In the genomic region with DNA sequence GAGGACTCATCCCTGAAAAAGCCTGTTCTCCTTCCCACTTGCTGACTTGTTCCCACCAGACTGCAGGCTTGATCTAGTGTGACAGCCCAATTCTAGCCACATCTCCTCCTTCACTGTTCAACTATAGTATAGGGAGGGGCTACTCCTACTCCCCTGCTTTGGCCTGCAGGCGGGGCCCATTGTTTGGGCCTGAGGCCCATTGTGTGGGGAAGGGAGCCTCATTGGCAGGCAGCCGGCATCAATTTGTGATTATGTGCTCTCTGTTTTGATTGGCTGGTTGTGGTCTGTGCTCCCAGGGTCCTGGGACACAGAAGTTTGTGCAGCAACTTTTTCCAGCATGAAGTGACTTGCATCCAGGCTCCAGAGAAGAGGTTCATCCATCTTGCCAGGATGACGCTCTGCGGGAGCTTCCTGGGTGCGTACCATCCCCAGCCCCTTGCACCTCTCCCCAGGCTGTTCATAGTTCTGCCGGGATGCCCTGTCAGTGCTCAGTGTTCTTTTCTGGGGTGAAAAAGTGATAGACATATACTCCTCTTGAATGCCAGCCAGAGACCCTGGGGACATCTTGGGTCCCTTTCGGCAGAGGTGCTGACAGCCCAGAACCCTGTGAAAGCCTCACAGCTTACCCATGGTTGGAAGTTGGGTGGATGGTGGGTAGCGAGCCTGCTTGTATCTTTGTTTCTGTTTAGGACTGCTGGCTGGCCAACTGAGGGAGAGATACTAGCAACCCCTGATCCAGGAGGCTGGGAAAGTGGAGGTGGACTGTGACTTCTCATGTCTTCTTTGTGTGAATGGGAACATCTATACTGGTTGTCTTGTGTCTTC, we compare ENCODE assay signal across 12 mouse cellular contexts. TPM values are rescaled to one million over a fixed set of nuclear protein-coding genes. Genes with fewer than 3 reads are reported as not detected.
DNase-seq lines count a peak whose midpoint lies in the region; ATAC-seq and TF ChIP-seq lines count a peak whose summit lies in the region.
"Had no signal": no experiment of that assay in that cellular context is flagged by ENCODE, and none has a peak within 500 bp of the region (broad histone marks: within the 10 kb centered on the region; RNA-seq: fewer than 3 reads in every experiment).

Gene Myt1, plus strand, starts transcription at position 327 of the 825 bp plus-strand sequence.

- ATAC-seq in hindbrain, embryonic 16.5 days = peak; percentile 44
- no peak for ATAC-seq in midbrain, postnatal 0 days (ENCODE audit: low FRiP score)
- ATAC-seq in megakaryocyte progenitor cell, adult 5-6 weeks (replicated peaks; ENCODE audit: poor library complexity) = no peak

- 15% methylated on average over 8 of the region's 8 CpGs for WGBS in hindbrain, embryonic 16.5 days
- WGBS in midbrain, postnatal 0 days = 18% methylated on average over 8 of the region's 8 CpGs

- H3K4me1 ChIP-seq in hindbrain, embryonic 16.5 days (ENCODE audit: control insufficient read depth, insufficient read depth, low read depth, low read length) = peaks cover 29% of the 10 kb centered on the region
- H3K4me1 ChIP-seq in midbrain, postnatal 0 days (ENCODE audit: insufficient read depth, low read length) = peaks cover 11% of the 10 kb centered on the region; the same call in 1 of the 2 replicates
- H3K4me1 ChIP-seq: heart, embryonic 12.5 days had no signal

- peak within 1 kb of the TSS; percentile 17; the same call in 1 of the 2 replicates for H3K9ac ChIP-seq in hindbrain, embryonic 16.5 days (ENCODE audit: low read depth, low read length)
- H3K9ac ChIP-seq in midbrain, postnatal 0 days (replicated peaks; ENCODE audit: low read length, poor library complexity, severe bottlenecking) = no peak within 1 kb of the TSS
- H3K9ac ChIP-seq: heart, embryonic 12.5 days; limb, embryonic 13.5 days had no signal

- H3K27me3 ChIP-seq in hindbrain, embryonic 16.5 days (replicated peaks; ENCODE audit: control insufficient read depth, insufficient read depth, low read length) = no peaks in the 10 kb centered on the region
- no peaks in the 10 kb centered on the region for H3K27me3 ChIP-seq in midbrain, postnatal 0 days (ENCODE audit: insufficient read depth, low read length)

- DNase-seq in cerebellum, postnatal 10 days = peak; percentile 54 to 61
- DNase-seq in cerebellum, adult 11-12 months = no peak
- DNase-seq in embryo, embryonic 9.5 days (ENCODE audit: extremely low spot score) = peak; percentile 45
- DNase-seq in midbrain, postnatal 0 days (ENCODE audit: low spot score) = peak; percentile 42
- no peak for DNase-seq in kidney, adult 18-20 months
- no peak for DNase-seq in cerebellum, adult 11 months

- TF ChIP-seq CTCF in midbrain, postnatal 0 days (IDR thresholded peaks at IDR 0.05) = no peak

- peak within 1 kb of the TSS; percentile 66 for H3K27ac ChIP-seq in hindbrain, embryonic 16.5 days (ENCODE audit: low read depth, low read length)
- H3K27ac ChIP-seq in midbrain, postnatal 0 days (ENCODE audit: low read depth, low read length) = peak within 1 kb of the TSS; percentile 18; the same call in 1 of the 2 replicates
- H3K27ac ChIP-seq: limb, embryonic 13.5 days; stomach, postnatal 0 days had no signal

- H3K4me3 ChIP-seq in hindbrain, embryonic 16.5 days (ENCODE audit: low read length) = peak within 1 kb of the TSS; percentile 7
- peak within 1 kb of the TSS; percentile 18 for H3K4me3 ChIP-seq in midbrain, postnatal 0 days (ENCODE audit: low read depth, low read length)
- H3K4me3 ChIP-seq: heart, embryonic 12.5 days; limb, embryonic 13.5 days; myocyte had no signal

- H3K4me2 ChIP-seq in hindbrain, embryonic 16.5 days (ENCODE audit: low read length) = peak within 1 kb of the TSS; percentile 48
- H3K4me2 ChIP-seq in midbrain, postnatal 0 days (ENCODE audit: low read depth, low read length, poor library complexity, severe bottlenecking) = peak within 1 kb of the TSS; percentile 39
- H3K4me2 ChIP-seq: heart, embryonic 12.5 days; limb, embryonic 13.5 days had no signal

- no peaks in the 10 kb centered on the region for H3K9me3 ChIP-seq in hindbrain, embryonic 16.5 days (ENCODE audit: control insufficient read depth, low read length)
- no peaks in the 10 kb centered on the region for H3K9me3 ChIP-seq in midbrain, postnatal 0 days (ENCODE audit: low read length)
- H3K9me3 ChIP-seq: heart, embryonic 12.5 days; limb, embryonic 13.5 days had no signal

- no peaks in the 10 kb centered on the region for H3K36me3 ChIP-seq in hindbrain, embryonic 16.5 days (ENCODE audit: control insufficient read depth, insufficient read depth, low read length)
- H3K36me3 ChIP-seq in midbrain, postnatal 0 days (ENCODE audit: insufficient read depth, low read length) = no peaks in the 10 kb centered on the region
- H3K36me3 ChIP-seq: heart, embryonic 12.5 days; limb, embryonic 13.5 days had no signal

RNA-seq across cellular contexts. Expression of gene Myt1, which starts in this region (rescaled TPM):
- 11.0 and 12.9 TPM in 2 replicates for polyA plus RNA-seq in hindbrain, embryonic 16.5 days (2015; fragmentation: Nextera tagmentation; extraction: Ambion mirVana)
- total RNA-seq in midbrain, postnatal 0 days (2014; rRNA removed) = 47.7 and 57.4 TPM in 2 replicates
- 5.5 and 7.6 TPM in 2 replicates for polyA plus RNA-seq in midbrain, postnatal 0 days (2015; fragmentation: Nextera tagmentation; extraction: Ambion mirVana)
- total RNA-seq in megakaryocyte progenitor cell, adult 5-6 weeks (2015) = not detected in 2 replicates
- total RNA-seq in megakaryocyte progenitor cell, adult 5-6 weeks (2017) = not detected in 2 replicates

Comparison
In these comparisons a context has a peak if more than half of its experiments do, and no peak if none do; other contexts are left out.
1. RNA of gene Myt1 (total RNA-seq): 47.7 to 57.4 TPM in midbrain, postnatal 0 days; not detected in megakaryocyte progenitor cell, adult 5-6 weeks; every median in the first group is over 10 times any median in the second.
2. DNase-seq: peak in cerebellum, postnatal 10 days (2 of 2), embryo, embryonic 9.5 days (single experiment) and midbrain, postnatal 0 days (single experiment); none in cerebellum, adult 11-12 months (single experiment), kidney, adult 18-20 months (single experiment) and cerebellum, adult 11 months (single experiment).